Comparison of ENCODE assay signal across 14 mouse cellular contexts in the genomic region with DNA sequence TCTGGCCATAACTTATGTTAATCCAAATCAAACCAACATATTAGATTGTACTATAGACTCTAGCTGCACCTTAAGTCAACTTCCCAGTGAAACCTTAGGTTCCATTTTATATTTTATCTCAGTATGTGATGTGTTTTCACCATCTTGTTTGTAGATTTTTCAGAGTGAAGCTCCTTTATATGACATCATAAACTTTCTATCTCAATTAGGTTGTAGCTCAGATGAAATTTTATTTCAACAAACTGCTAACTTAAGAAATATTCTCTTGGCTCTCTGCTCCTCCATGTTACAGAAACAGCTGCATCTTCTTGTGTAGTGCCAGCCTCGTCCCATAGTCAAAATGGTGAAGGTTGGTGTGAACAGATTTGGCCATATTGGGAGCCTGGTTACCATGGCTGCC.
DNase-seq lines count a peak whose midpoint lies in the region; ATAC-seq and TF ChIP-seq lines count a peak whose summit lies in the region.
"Had no signal": no experiment of that assay in that cellular context is flagged by ENCODE, and none has a peak within 500 bp of the region (broad histone marks: within the 10 kb centered on the region; RNA-seq: fewer than 3 reads in every experiment).

No protein-coding gene starts in this region.

- no peaks in the 10 kb centered on the region for H3K36me3 ChIP-seq in liver, embryonic 14.5 days (replicated peaks; ENCODE audit: control insufficient read depth, insufficient read depth, low read depth)
- no peaks in the 10 kb centered on the region for H3K36me3 ChIP-seq in liver, postnatal 0 days (replicated peaks; ENCODE audit: insufficient read depth, low read length)
- no peaks in the 10 kb centered on the region for H3K36me3 ChIP-seq in ES-E14 (ENCODE audit: control insufficient read depth, insufficient read depth, low read length, poor library complexity, severe bottlenecking)
- H3K36me3 ChIP-seq: forebrain, embryonic 10.5 days had no signal

- H3K9ac ChIP-seq in liver, embryonic 14.5 days (replicated peaks): no peak overlapping the region
- H3K9ac ChIP-seq in liver, postnatal 0 days (replicated peaks): no peak overlapping the region
- no peak overlapping the region for H3K9ac ChIP-seq in ES-E14 (ENCODE audit: insufficient read depth, low read depth, low read length, poor library complexity, severe bottlenecking)

- H3K4me3 ChIP-seq in liver, embryonic 14.5 days (ENCODE audit: insufficient read depth in 1 of 2, low read depth in 2 of 2, low read length in 2 of 2): no peak overlapping the region
- H3K4me3 ChIP-seq in liver, postnatal 0 days (ENCODE audit: low read depth, low read length): no peak overlapping the region
- H3K4me3 ChIP-seq in ES-E14 (ENCODE audit: insufficient read depth in 1 of 2, low read depth in 1 of 2, low read length in 2 of 2, poor library complexity in 1 of 2, severe bottlenecking in 1 of 2): no peak overlapping the region
- H3K4me3 ChIP-seq: forebrain, embryonic 10.5 days had no signal

- ATAC-seq in liver, embryonic 14.5 days (ENCODE audit: insufficient read depth): no peak
- no peak for ATAC-seq in liver, postnatal 0 days

- no peaks in the 10 kb centered on the region for H3K9me3 ChIP-seq in liver, embryonic 14.5 days (ENCODE audit: control insufficient read depth, low read length)
- no peaks in the 10 kb centered on the region for H3K9me3 ChIP-seq in liver, postnatal 0 days (ENCODE audit: low read length)
- H3K9me3 ChIP-seq in ES-E14 (ENCODE audit: control insufficient read depth, insufficient read depth, low read depth, low read length): no peaks in the 10 kb centered on the region
- H3K9me3 ChIP-seq: forebrain, embryonic 10.5 days had no signal

- TF ChIP-seq EP300 in liver, embryonic 14.5 days (IDR thresholded peaks at IDR 0.05; ENCODE audit: low read depth): no peak
- no peak for TF ChIP-seq EP300 in liver, postnatal 0 days (IDR thresholded peaks at IDR 0.05; ENCODE audit: low read depth)

- peak; percentile 3 to 44 (median 3) for DNase-seq in liver, embryonic 14.5 days (ENCODE audit: low read depth in 3 of 3, low spot score in 3 of 3)
- no peak for DNase-seq in liver, postnatal 0 days
- DNase-seq in ES-E14 (ENCODE audit: low read depth, low spot score) (peak; percentile 65), adipocyte (ENCODE audit: low spot score) (peak; percentile 42)
- peak; percentile 56 for DNase-seq in mesoderm, embryonic 11.5 days (ENCODE audit: low read depth, low spot score)
- no peak for DNase-seq in gastrocnemius, adult 8-10 months (ENCODE audit: low spot score in 2 of 2)
- no peak for DNase-seq in cerebellum, adult 9-10 months
- DNase-seq in spleen, postnatal 14 days (ENCODE audit: low spot score in 2 of 2): no peak
- DNase-seq: cerebellum, adult 8-10 months; heart, adult 18-20 months; kidney, postnatal 14 days; left cerebral cortex, postnatal 4 days; thymus, postnatal 4 days had no signal

- H3K27me3 ChIP-seq in liver, embryonic 14.5 days (ENCODE audit: control insufficient read depth, insufficient read depth, low read length): no peaks in the 10 kb centered on the region
- H3K27me3 ChIP-seq in liver, postnatal 0 days (ENCODE audit: insufficient read depth, low read length): no peaks in the 10 kb centered on the region

- H3K4me2 ChIP-seq in liver, embryonic 14.5 days (ENCODE audit: low read depth): no peak overlapping the region
- H3K4me2 ChIP-seq in liver, postnatal 0 days (ENCODE audit: low read depth, low read length): no peak overlapping the region

- in situ Hi-C loops in ES-E14 (cut with MboI; ENCODE audit: low sequenced_read_pairs in 2 of 2, unreplicated experiment in 2 of 2): no loop called here

- WGBS in liver, embryonic 14.5 days (ENCODE audit: insufficient replicate concordance): 21% methylated on average over 1 of the region's 1 CpGs
- 39% methylated on average over 1 of the region's 1 CpGs for WGBS in liver, postnatal 0 days (ENCODE audit: insufficient replicate concordance)

- TF ChIP-seq CTCF in liver, embryonic 14.5 days (IDR thresholded peaks at IDR 0.05; ENCODE audit: low read depth): no peak
- TF ChIP-seq CTCF in liver, postnatal 0 days (IDR thresholded peaks at IDR 0.05; ENCODE audit: low read depth): no peak

- H3K27ac ChIP-seq in liver, embryonic 14.5 days: no peak overlapping the region
- H3K27ac ChIP-seq in liver, postnatal 0 days (ENCODE audit: low read depth): no peak overlapping the region
- H3K27ac ChIP-seq in ES-E14 (ENCODE audit: insufficient read depth, low read depth, low read length, poor library complexity, severe bottlenecking): no peak overlapping the region
- H3K27ac ChIP-seq: forebrain, embryonic 10.5 days had no signal

- H3K4me1 ChIP-seq in liver, embryonic 14.5 days (replicated peaks; ENCODE audit: control insufficient read depth in 2 of 2, insufficient read depth in 2 of 2, low read length in 1 of 2): no peaks in the 10 kb centered on the region
- H3K4me1 ChIP-seq in liver, postnatal 0 days (ENCODE audit: insufficient read depth): no peaks in the 10 kb centered on the region
- H3K4me1 ChIP-seq in ES-E14 (ENCODE audit: control insufficient read depth in 2 of 2, insufficient read depth in 2 of 2, low read length in 2 of 2, poor library complexity in 1 of 2): no peaks in the 10 kb centered on the region
- H3K4me1 ChIP-seq: forebrain, embryonic 10.5 days had no signal

TF ChIP-seq in ES-E14, 5 proteins besides CTCF, POLR2A, EP300 and RAD21:
- TF ChIP-seq HCFC1 (IDR thresholded peaks at IDR 0.05; ENCODE audit: borderline replicate concordance, insufficient read depth, low read length): no peak
- TF ChIP-seq CHD2 (IDR thresholded peaks at IDR 0.05; ENCODE audit: low read depth, low read length): no peak
- TF ChIP-seq ZNF384 (IDR thresholded peaks at IDR 0.05; ENCODE audit: low read depth, low read length): no peak

Comparison
In these comparisons a context has a peak if more than half of its experiments do, and no peak if none do; other contexts are left out.
1. DNase-seq: peak in liver, embryonic 14.5 days (3 of 3), ES-E14 (single experiment), adipocyte (single experiment) and mesoderm, embryonic 11.5 days (single experiment); none in liver, postnatal 0 days (single experiment), gastrocnemius, adult 8-10 months (0 of 2), cerebellum, adult 9-10 months (single experiment) and spleen, postnatal 14 days (0 of 2).